Mouse (Mus musculus) embryonic facial prominence, embryonic 11.5 days (tissue): Measurements from ENCODE around the gene Rpp14. TPM values are rescaled to one million over a fixed set of nuclear protein-coding genes. Genes with fewer than 3 reads are reported as not detected.

Experiments
- ATAC-seq: fragments of 200-750 bp; cut with Nextera tagmentation; replicated peaks from 2 replicates; pipeline ENCODE4 v1.8.0; 2017; ENCODE audit warnings: low read depth; ENCODE audit not compliant: insufficient number of reproducible peaks, low FRiP score, low TSS enrichment
- DNase-seq: peaks from one replicate; pipeline ENCODE4 v3.0.0-alpha.2; 2015; ENCODE audit warnings: low spot score
- H3K27ac ChIP-seq: fragments of 300-500 bp; sonication (generic); replicated peaks from 2 replicates; pipeline ENCODE4 v1.5.1; 2014; ENCODE audit warnings: mild to moderate bottlenecking, low read depth, low read length, control low read depth
- H3K27me3 ChIP-seq: fragments of 300-500 bp; sonication (generic); 2 replicates; pipeline ENCODE4 v1.6.1; 2014; ENCODE audit warnings: mild to moderate bottlenecking, low read length, moderate library complexity, mixed read lengths; ENCODE audit not compliant: control insufficient read depth, insufficient read depth
- H3K36me3 ChIP-seq: fragments of 300-500 bp; sonication (generic); replicated peaks from 2 replicates; pipeline ENCODE4 v1.6.1; 2014; ENCODE audit warnings: low read depth, mild to moderate bottlenecking, low read length, moderate library complexity, mixed read lengths; ENCODE audit not compliant: control insufficient read depth, insufficient read depth
- H3K4me1 ChIP-seq: fragments of 300-500 bp; sonication (generic); 2 replicates; pipeline ENCODE4 v1.6.1; 2014; ENCODE audit warnings: low read length, mixed read lengths; ENCODE audit not compliant: control insufficient read depth, insufficient read depth
- H3K4me2 ChIP-seq: fragments of 300-500 bp; sonication (generic); 2 replicates; pipeline ENCODE4 v1.6.1; 2014; ENCODE audit warnings: low read depth, mild to moderate bottlenecking, control low read depth, low read length, moderate library complexity
- H3K4me3 ChIP-seq: fragments of 300-500 bp; sonication (generic); 2 replicates; pipeline ENCODE4 v1.5.1; 2014; ENCODE audit warnings: low read depth, low read length, control low read depth
- H3K9ac ChIP-seq: fragments of 300-500 bp; sonication (generic); replicated peaks from 2 replicates; pipeline ENCODE4 v1.6.1; 2014; ENCODE audit warnings: mild to moderate bottlenecking, control low read depth, low read length
- H3K9me3 ChIP-seq: fragments of 300-500 bp; sonication (generic); replicated peaks from 2 replicates; pipeline ENCODE4 v1.6.1; 2016; ENCODE audit warnings: mild to moderate bottlenecking, low read length, inconsistent platforms, mixed read lengths; ENCODE audit not compliant: control insufficient read depth
- WGBS: fragments of 180-500 bp; shearing (Covaris S2); extraction: QIAGEN DNeasy Blood & Tissue Kit; methylation state at CpG from one replicate; pipeline ENCODE4 v1.1.7; 2014; 5-methylcytosine and 5-hydroxymethylcytosine counted together
- polyA plus RNA-seq: library from polyadenylated mRNA; unstranded; fragments of >200 nt; fragmentation: Nextera tagmentation; extraction: Ambion mirVana; gene quantifications from 2 replicates; pipeline ENCODE4 v1.2.1, GENCODE M21; 2014

The Rpp14 gene
- polyA plus RNA-seq, 1 experiment from 2014 or later = 74.4 TPM

DNA sequence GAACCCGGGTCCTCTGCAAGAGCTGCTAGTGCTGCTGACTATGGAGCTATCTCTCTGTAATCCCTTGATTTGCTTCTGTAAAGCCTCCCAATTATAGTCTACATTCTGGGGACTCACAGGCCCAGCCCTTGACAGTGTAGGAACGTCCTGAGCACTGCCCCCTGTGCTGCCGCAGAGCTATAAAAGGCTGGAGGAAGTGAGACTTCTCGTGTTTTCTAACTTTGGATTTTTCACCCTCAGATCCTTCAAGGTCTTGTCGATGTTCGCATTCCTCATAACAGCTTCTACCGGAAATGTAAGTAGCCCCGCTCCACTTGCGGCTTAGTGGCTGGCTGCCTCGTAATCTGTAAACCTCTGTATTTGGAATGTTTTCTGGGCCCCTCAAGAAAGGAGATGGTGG lies 30.8 kb upstream of the Rpp14 start:
- Histone ChIP-seq H3K36me3 (no peaks in the 10 kb centered on the region; the same call in 1 of the 2 replicates), H3K9me3 (no peaks in the 10 kb centered on the region), H3K4me2 (no peak overlapping the region), H3K27me3 (no peaks in the 10 kb centered on the region), H3K4me3 (no peak overlapping the region), H3K4me1 (no peaks in the 10 kb centered on the region), H3K27ac (no peak overlapping the region), H3K9ac (no peak overlapping the region)
- ATAC-seq = no peak
- no peak for DNase-seq
- WGBS = 86% methylated on average over 10 of the region's 10 CpGs

DNA sequence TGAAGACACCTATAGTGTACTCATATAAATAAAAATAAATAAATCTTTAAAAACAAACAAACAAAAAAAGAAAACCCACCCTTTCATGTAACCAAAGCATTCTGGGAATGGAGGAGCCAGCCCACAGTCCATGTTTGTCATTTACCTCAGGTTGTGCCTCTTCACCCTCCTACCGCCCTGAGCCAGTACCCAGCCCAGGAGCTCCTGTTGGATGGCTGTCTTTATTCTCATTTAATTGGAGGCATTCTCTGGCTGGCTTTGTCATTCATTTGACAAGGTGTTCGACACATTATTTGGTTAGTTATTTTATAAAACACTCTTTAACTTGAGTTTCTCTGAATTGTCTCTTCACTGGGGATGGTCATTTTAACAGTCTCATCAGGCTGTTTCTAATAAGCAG lies 28.3 kb upstream of the Rpp14 start:
- no peaks in the 10 kb centered on the region; the same call in 1 of the 2 replicates for H3K36me3 ChIP-seq
- WGBS = 87% methylated on average over 2 of the region's 2 CpGs
- no peak for ATAC-seq
- no peak overlapping the region for H3K4me3 ChIP-seq
- H3K9ac ChIP-seq = no peak overlapping the region
- DNase-seq = no peak
- no peaks in the 10 kb centered on the region for H3K9me3 ChIP-seq
- no peak overlapping the region for H3K27ac ChIP-seq
- no peaks in the 10 kb centered on the region for H3K27me3 ChIP-seq
- H3K4me1 ChIP-seq = no peaks in the 10 kb centered on the region
- no peak overlapping the region for H3K4me2 ChIP-seq

DNA sequence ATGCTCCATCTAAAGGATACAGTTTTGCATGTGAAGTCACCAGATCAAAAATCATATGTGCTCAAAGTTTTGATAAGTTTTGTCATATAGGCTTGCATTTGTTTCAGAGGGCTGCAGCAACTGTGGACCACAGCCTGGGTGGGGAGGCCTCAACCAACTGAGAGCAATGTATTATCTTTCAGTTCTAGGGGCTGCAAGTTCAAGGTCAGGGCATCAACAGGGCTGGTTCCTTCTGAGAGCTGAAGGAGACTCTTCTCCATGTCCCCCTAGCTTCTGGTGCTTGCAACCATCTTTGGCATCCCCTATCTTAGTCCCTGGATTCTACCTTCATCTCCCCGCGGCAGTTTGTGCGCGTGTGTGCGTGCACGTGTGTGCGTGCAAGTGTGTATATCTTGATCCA lies 27.5 kb upstream of the Rpp14 start:
- H3K9me3 ChIP-seq = no peaks in the 10 kb centered on the region
- H3K4me1 ChIP-seq = no peaks in the 10 kb centered on the region
- no peak overlapping the region for H3K9ac ChIP-seq
- no peaks in the 10 kb centered on the region; the same call in 1 of the 2 replicates for H3K36me3 ChIP-seq
- whole genome bisulfite sequencing = 98% methylated on average over 7 of the region's 7 CpGs
- no peak overlapping the region for H3K27ac ChIP-seq
- DNase-seq (no peak), ATAC-seq (no peak)
- H3K4me3 ChIP-seq = no peak overlapping the region
- no peak overlapping the region for H3K4me2 ChIP-seq
- H3K27me3 ChIP-seq = no peaks in the 10 kb centered on the region

DNA sequence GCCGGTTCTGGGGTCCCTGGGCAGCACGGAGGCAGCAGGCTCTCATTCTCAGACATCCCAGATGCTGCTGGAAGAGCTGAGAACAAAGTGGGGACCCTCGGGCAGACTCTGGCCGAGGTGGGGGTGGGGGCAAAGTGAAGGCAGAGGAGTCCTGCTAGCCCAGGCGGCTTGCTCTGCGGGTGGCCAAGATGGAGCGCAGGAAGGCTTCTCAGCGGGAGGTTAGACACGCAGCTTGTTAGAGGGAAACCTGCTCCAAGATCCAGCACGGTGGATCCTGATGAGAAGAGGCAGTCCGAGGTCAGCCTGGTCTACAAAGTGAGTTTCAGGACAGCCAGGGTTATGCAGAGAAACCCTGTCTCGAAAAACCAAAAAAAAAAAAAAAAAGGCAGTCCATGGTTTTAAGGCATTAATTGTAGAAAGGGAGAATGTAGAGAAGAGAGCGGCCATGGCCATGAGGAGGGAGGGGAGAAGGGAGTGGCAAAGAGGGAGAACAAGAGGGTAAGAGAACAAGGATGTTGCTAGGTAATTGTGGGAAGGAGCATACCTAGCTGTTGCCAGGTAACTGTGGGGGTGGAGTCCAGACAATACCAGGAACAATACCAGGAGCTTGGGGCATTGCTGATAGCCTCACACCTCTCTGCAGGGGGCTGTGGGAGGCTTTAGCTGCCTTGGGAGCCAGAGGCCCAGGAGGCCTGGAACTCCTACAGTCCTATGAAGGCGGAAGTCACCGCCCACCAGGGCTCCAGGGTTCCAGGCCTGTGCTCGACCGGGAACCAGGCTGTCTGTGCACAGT lies 25.7 kb upstream of the Rpp14 start:
- Histone ChIP-seq H3K4me2 (no peak overlapping the region), H3K4me1 (no peaks in the 10 kb centered on the region), H3K9me3 (no peaks in the 10 kb centered on the region), H3K27ac (no peak overlapping the region), H3K4me3 (no peak overlapping the region), H3K9ac (no peak overlapping the region), H3K27me3 (no peaks in the 10 kb centered on the region), H3K36me3 (no peaks in the 10 kb centered on the region)
- DNase-seq = no peak
- ATAC-seq = no peak
- WGBS = 27% methylated on average over 17 of the region's 17 CpGs

DNA sequence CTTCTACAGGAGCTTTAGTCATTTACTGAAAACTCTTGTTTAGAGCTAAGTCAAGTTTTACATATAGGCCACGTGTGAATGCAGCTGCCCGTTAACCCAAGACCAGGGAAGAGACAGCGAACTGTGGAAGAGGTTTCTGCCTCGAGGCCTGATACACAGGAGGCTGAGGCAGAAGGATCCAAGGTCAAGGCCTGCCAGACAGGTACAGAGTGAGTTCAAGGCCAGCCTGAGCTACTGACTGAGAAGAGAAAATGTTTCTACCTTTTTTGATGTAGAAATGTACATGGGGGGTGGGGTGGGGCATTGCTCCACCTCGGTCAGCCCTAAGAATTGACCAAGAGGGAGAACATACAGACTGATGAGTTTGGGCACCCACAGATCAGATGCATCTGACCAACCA lies 24.1 kb upstream of the Rpp14 start:
- no peak overlapping the region for H3K4me2 ChIP-seq
- 92% methylated on average over 5 of the region's 5 CpGs for WGBS
- ATAC-seq (no peak), DNase-seq (no peak)
- H3K27ac ChIP-seq = no peak overlapping the region
- no peaks in the 10 kb centered on the region for H3K36me3 ChIP-seq
- no peak overlapping the region for H3K9ac ChIP-seq
- no peak overlapping the region for H3K4me3 ChIP-seq
- no peaks in the 10 kb centered on the region for H3K9me3 ChIP-seq
- no peaks in the 10 kb centered on the region for H3K27me3 ChIP-seq
- H3K4me1 ChIP-seq = no peaks in the 10 kb centered on the region

DNA sequence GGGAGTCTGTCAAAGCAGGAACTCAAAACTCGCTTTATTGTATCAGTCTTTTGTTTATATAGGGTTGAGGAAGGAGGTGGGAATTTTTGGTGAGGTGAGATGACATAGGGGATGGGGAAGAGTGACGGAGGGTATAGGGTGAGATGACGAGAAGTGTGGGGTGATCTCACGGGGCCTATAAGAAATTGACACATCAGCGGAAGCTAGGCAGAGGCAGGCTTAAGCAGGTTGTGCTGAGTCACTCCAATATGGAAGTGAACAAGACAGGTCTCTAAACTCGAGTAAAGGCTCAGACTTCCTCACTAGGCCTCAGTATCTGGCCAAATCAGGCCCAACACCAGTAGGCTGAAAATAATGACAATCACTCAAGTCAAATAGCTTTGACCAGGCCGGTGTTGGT lies 20.2 kb upstream of the Rpp14 start:
- WGBS = 95% methylated on average over 7 of the region's 7 CpGs
- no peak overlapping the region for H3K4me2 ChIP-seq
- no peak overlapping the region for H3K4me3 ChIP-seq
- no peak overlapping the region for H3K9ac ChIP-seq
- no peaks in the 10 kb centered on the region for H3K36me3 ChIP-seq
- DNase-seq (no peak), ATAC-seq (no peak)
- H3K9me3 ChIP-seq = no peaks in the 10 kb centered on the region
- H3K27ac ChIP-seq = no peak overlapping the region
- H3K27me3 ChIP-seq = no peaks in the 10 kb centered on the region
- no peaks in the 10 kb centered on the region for H3K4me1 ChIP-seq

DNA sequence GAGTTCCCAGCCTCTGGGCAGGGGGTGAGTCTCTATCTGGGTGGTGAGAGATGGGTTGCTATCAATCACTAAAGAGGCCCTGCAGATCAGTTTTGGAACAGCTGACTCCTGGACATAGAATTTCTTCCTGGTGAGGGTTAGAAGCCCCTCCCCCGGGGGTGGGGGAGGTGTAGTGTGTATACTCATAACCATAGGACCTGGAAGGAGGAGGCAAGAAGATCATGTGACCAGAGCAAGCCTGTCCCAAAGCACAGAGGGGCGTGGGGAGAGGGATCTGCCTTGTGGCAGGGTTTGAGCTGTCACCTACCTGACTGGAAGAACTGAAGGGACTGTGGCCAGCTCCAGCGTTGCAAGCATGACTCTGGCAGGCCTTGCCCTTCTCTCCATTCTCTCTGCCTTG lies 18.1 kb upstream of the Rpp14 start:
- Histone ChIP-seq H3K9me3 (no peaks in the 10 kb centered on the region), H3K27me3 (no peaks in the 10 kb centered on the region), H3K36me3 (no peaks in the 10 kb centered on the region), H3K27ac (no peak overlapping the region), H3K4me3 (no peak overlapping the region), H3K9ac (no peak overlapping the region), H3K4me2 (no peak overlapping the region), H3K4me1 (no peaks in the 10 kb centered on the region)
- 31% methylated on average over 3 of the region's 3 CpGs for WGBS
- peak; percentile 42 for DNase-seq
- ATAC-seq = no peak

DNA sequence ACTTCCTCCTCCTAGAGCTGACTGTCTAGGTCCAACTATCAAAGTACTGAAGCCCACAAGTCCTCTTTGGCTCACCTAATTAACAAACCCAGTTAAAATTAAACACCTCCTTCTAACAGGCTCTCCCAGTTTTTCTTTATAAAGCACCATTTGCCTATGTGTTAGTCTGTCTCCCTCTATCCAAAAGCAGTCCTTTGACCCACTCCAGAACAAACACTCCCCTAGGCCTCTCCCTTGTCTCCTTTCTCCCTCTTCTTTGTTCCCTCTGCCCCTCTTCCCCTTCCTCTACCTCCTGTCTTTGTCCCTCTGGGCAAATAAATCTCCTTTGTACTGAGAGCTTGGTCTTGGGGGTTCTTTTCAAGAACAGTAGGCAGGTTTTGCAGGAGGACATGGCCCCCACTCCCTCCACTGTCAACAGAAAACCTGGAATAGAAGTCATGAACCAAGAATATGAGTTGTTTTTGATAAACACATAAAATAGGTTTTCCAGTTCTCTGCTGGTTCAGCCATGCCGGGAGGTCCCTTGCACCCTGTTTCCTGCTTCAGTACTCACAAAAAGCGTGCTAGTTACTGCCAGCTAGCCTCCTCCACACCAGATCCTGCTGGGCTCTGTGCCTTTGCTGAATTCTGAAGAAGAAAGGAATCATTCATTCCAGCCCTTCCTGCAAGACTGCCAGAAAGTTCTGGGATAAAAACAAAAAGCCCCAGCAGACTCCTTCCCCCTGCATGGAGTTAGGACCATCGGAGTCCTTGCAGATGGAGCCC lies 17.4 kb upstream of the Rpp14 start:
- Histone ChIP-seq H3K27ac (no peak overlapping the region), H3K9me3 (no peaks in the 10 kb centered on the region), H3K4me1 (no peaks in the 10 kb centered on the region), H3K27me3 (no peaks in the 10 kb centered on the region), H3K9ac (no peak overlapping the region), H3K36me3 (no peaks in the 10 kb centered on the region), H3K4me2 (no peak overlapping the region), H3K4me3 (no peak overlapping the region)
- WGBS = 58% methylated on average over 3 of the region's 3 CpGs
- no peak for DNase-seq
- ATAC-seq = no peak
